Mouse (Mus musculus) CH12.LX (cell line): Measurements from ENCODE around the gene Gns. TPM values are rescaled to one million over a fixed set of nuclear protein-coding genes. Genes with fewer than 3 reads are reported as not detected.

Source experiments
- DNase-seq: peaks from one replicate; pipeline ENCODE4 v3.0.0-alpha.2; 2013; ENCODE audit errors: extremely low read depth
- H3K27ac ChIP-seq: 2 replicates; pipeline ENCODE4 v1.5.1; 2012; ENCODE audit warnings: low read depth, mild to moderate bottlenecking, control low read depth, moderate library complexity; ENCODE audit not compliant: insufficient read depth
- H3K27me3 ChIP-seq: replicated peaks from 2 replicates; pipeline ENCODE3; 2012; ENCODE audit warnings: inconsistent platforms
- H3K36me3 ChIP-seq, 2 experiments: replicated peaks in 1 of 2; 2 replicates each; pipeline versions ENCODE3 to v1.6.1; 2012; ENCODE audit warnings: inconsistent platforms in 1 of 2, low read length in 1 of 2, mild to moderate bottlenecking in 1 of 2, mixed read lengths in 1 of 2, moderate library complexity in 1 of 2; ENCODE audit not compliant: control insufficient read depth in 1 of 2, insufficient read depth in 1 of 2
- H3K4me1 ChIP-seq, 2 experiments: 2 replicates each; pipeline ENCODE4 v1.6.1; 2012; ENCODE audit warnings: inconsistent platforms in 1 of 2, moderate library complexity in 1 of 2; ENCODE audit not compliant: insufficient read depth in 2 of 2, control insufficient read depth in 1 of 2
- H3K4me2 ChIP-seq: 2 replicates; pipeline ENCODE4 v1.6.1; 2012; ENCODE audit warnings: low read depth, mild to moderate bottlenecking, control low read depth; ENCODE audit not compliant: poor library complexity, insufficient read depth, severe bottlenecking
- H3K4me3 ChIP-seq, 3 experiments: fragments of 150-350 bp in 1 of 3; sonication (generic) in 1 of 3; replicated peaks in 1 of 3; 2 replicates each; pipeline versions ENCODE3 to v1.5.1; 2011 to 2012; ENCODE audit warnings: low read depth in 2 of 3, low read length in 2 of 3, mild to moderate bottlenecking in 2 of 3, moderate library complexity in 2 of 3, control low read depth in 1 of 3, improper control_type of control experiment in 1 of 3, inconsistent platforms in 1 of 3, mixed read lengths in 1 of 3; ENCODE audit not compliant: poor library complexity in 1 of 3
- H3K79me2 ChIP-seq: replicated peaks from 2 replicates; pipeline ENCODE4 v1.6.1; 2012; ENCODE audit warnings: mild to moderate bottlenecking, moderate library complexity; ENCODE audit not compliant: control insufficient read depth, poor library complexity, insufficient read depth, severe bottlenecking; ENCODE audit errors: extremely low read depth
- H3K9ac ChIP-seq: 2 replicates; pipeline ENCODE4 v1.6.1; 2012; ENCODE audit warnings: low read depth, mild to moderate bottlenecking, control low read depth, moderate library complexity; ENCODE audit not compliant: insufficient read depth
- H3K9me3 ChIP-seq: replicated peaks from 2 replicates; pipeline ENCODE3; 2012; ENCODE audit warnings: low read length, inconsistent platforms, mixed read lengths
- BHLHE40 ChIP-seq: IDR thresholded peaks from 2 replicates; pipeline ENCODE4 v1.6.1; 2011; ENCODE audit warnings: mild to moderate bottlenecking, low read depth, low read length, improper control_type of control experiment
- CHD1 ChIP-seq: IDR thresholded peaks from 2 replicates; pipeline ENCODE4 v1.6.1; 2012; ENCODE audit warnings: low read depth, low read length, improper control_type of control experiment, inconsistent platforms
- CTCF ChIP-seq, 2 experiments: IDR thresholded peaks in 1 of 2; conservative IDR thresholded peaks in 1 of 2; 2 replicates each; pipeline ENCODE4 v1.5.1; 2011 to 2012; ENCODE audit warnings: low read depth in 2 of 2, low read length in 2 of 2, improper control_type of control experiment in 1 of 2, inconsistent platforms in 1 of 2, mild to moderate bottlenecking in 1 of 2, moderate library complexity in 1 of 2
- E2F4 ChIP-seq: IDR thresholded peaks from 2 replicates; pipeline ENCODE4 v1.6.1; 2011; ENCODE audit warnings: low read depth, low read length, improper control_type of control experiment; ENCODE audit not compliant: insufficient replicate concordance
- ELF1 ChIP-seq: IDR thresholded peaks from 2 replicates; pipeline ENCODE4 v1.6.1; 2014; ENCODE audit warnings: low read depth, mild to moderate bottlenecking, inconsistent platforms, low read length, improper control_type of control experiment
- EP300 ChIP-seq: IDR thresholded peaks from 2 replicates; pipeline ENCODE4 v1.6.1; 2011; ENCODE audit warnings: low read length, improper control_type of control experiment
- ETS1 ChIP-seq: conservative IDR thresholded peaks from 2 replicates; pipeline ENCODE4 v1.6.1; 2012; ENCODE audit warnings: low read depth, mild to moderate bottlenecking, inconsistent platforms, low read length, improper control_type of control experiment, moderate library complexity
- GABPA ChIP-seq: IDR thresholded peaks from 2 replicates; pipeline ENCODE4 v1.6.1; 2012; ENCODE audit warnings: low read depth, low read length, improper control_type of control experiment, inconsistent platforms; ENCODE audit not compliant: insufficient replicate concordance
- HCFC1 ChIP-seq: IDR thresholded peaks from 2 replicates; pipeline ENCODE4 v1.6.1; 2012; ENCODE audit warnings: low read depth, mild to moderate bottlenecking, inconsistent platforms, low read length, improper control_type of control experiment
- IRF4 ChIP-seq: IDR thresholded peaks from 2 replicates; pipeline ENCODE4 v1.6.1; 2014; ENCODE audit warnings: low read depth, mild to moderate bottlenecking, inconsistent platforms, low read length, improper control_type of control experiment
- JUND ChIP-seq: conservative IDR thresholded peaks from 2 replicates; pipeline ENCODE4 v1.6.1; 2011; ENCODE audit warnings: low read depth, low read length, improper control_type of control experiment
- MAFK ChIP-seq: IDR thresholded peaks from 2 replicates; pipeline ENCODE4 v1.6.1; 2011; ENCODE audit warnings: low read length, improper control_type of control experiment; ENCODE audit not compliant: insufficient replicate concordance
- MAX ChIP-seq: IDR thresholded peaks from 2 replicates; pipeline ENCODE4 v1.6.1; 2011; ENCODE audit warnings: low read length, improper control_type of control experiment
- MXI1 ChIP-seq: IDR thresholded peaks from 2 replicates; pipeline ENCODE4 v1.6.1; 2011; ENCODE audit warnings: mild to moderate bottlenecking, low read depth, low read length, improper control_type of control experiment
- NRF1 ChIP-seq: IDR thresholded peaks from 2 replicates; pipeline ENCODE4 v1.6.1; 2014; ENCODE audit warnings: low read depth, mild to moderate bottlenecking, inconsistent platforms, low read length, improper control_type of control experiment, moderate library complexity
- PAX5 ChIP-seq: IDR thresholded peaks from 2 replicates; pipeline ENCODE4 v1.6.1; 2012; ENCODE audit warnings: low read length, inconsistent platforms, mixed read lengths
- POLR2A ChIP-seq: IDR thresholded peaks from 2 replicates; pipeline ENCODE4 v1.6.1; 2011; ENCODE audit warnings: low read depth, mild to moderate bottlenecking, improper control_type of control experiment, low read length
- RCOR1 ChIP-seq: conservative IDR thresholded peaks from 2 replicates; pipeline ENCODE4 v1.6.1; 2012; ENCODE audit warnings: low read depth, mild to moderate bottlenecking, inconsistent platforms, low read length, improper control_type of control experiment
- TBP ChIP-seq: conservative IDR thresholded peaks from 2 replicates; pipeline ENCODE4 v1.6.1; 2011; ENCODE audit warnings: low read depth, low read length, improper control_type of control experiment
- UBTF ChIP-seq: IDR thresholded peaks from 2 replicates; pipeline ENCODE4 v1.6.1; 2012; ENCODE audit warnings: low read depth, mild to moderate bottlenecking, inconsistent platforms, low read length, improper control_type of control experiment, moderate library complexity
- USF1 ChIP-seq: IDR thresholded peaks from 2 replicates; pipeline ENCODE4 v1.6.1; 2014; ENCODE audit warnings: low read depth, mild to moderate bottlenecking, inconsistent platforms, low read length, improper control_type of control experiment
- USF2 ChIP-seq: conservative IDR thresholded peaks from 2 replicates; pipeline ENCODE4 v1.6.1; 2011; ENCODE audit warnings: low read depth, low read length, improper control_type of control experiment
- ZKSCAN1 ChIP-seq: IDR thresholded peaks from 2 replicates; pipeline ENCODE4 v1.6.1; 2012; ENCODE audit warnings: low read depth, inconsistent platforms, low read length, improper control_type of control experiment, borderline replicate concordance
- ZMIZ1 ChIP-seq: IDR thresholded peaks from 2 replicates; pipeline ENCODE4 v1.6.1; 2012; ENCODE audit warnings: low read depth, mild to moderate bottlenecking, inconsistent platforms, low read length, improper control_type of control experiment
- dilution Hi-C: fragments of 300-500 bp; cut with MboI; formaldehyde crosslinking; loops from 2 replicates; pipeline ENCODE4 v1.14.3; 2020; ENCODE audit warnings: low sequenced_read_pairs; ENCODE audit not compliant: extremely low pct_unique_long_range_greater_than_20kb, extremely low pct_ligation_motif_present
- in situ Hi-C: fragments of 300-500 bp; cut with MboI; formaldehyde crosslinking; loops from 3 replicates; pipeline ENCODE4 v1.14.3; 2019; ENCODE audit warnings: low sequenced_read_pairs, low pct_ligation_motif_present, low pct_unique_long_range_greater_than_20kb, mixed read lengths
- polyA plus RNA-seq: library from polyadenylated mRNA; unstranded; fragments of >175 nt; gene quantifications from 2 replicates; pipeline ENCODE4 v1.2.1, GENCODE M21; 2012; ENCODE audit warnings: low read depth; ENCODE audit not compliant: insufficient read length
- total RNA-seq, 2 experiments: library from RNA; depleted of rRNA; stranded (reverse); fragments of 300-350 nt in 1 of 2; fragments of >200 nt in 1 of 2; gene quantifications; 2 replicates each; pipeline ENCODE4 v1.2.3; 2012 to 2014

The Gns gene
- total and polyA plus RNA-seq, 3 experiments, result 28.7 to 104 (median 58.2) TPM

DNA sequence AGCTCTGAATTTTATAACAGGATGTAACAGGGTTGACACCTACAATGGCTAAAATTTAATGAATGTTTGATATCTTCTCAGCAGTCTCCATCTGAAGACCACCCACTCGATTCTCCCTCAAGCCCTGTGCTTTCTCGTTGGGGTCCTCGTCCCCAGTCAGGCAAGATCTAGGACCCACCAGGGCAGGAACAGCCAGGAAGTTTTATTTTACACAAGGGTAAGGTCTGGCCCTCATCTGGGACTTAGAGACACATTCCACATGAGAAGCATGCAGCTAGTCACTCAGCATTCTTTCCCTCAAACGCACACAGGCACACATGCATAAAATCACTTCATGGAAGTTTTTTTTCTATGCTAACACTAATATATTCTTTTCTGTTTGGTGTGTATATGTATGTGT is 71.8 kb downstream of the Gns start:
- peaks cover 0 to 5% of the 10 kb centered on the region in 2 experiments for H3K36me3 ChIP-seq
- H3K4me3 ChIP-seq, result no peak overlapping the region
- no peak for TF ChIP-seq TBP
- no peak for TF ChIP-seq ELF1
- no peak for TF ChIP-seq ZKSCAN1
- TF ChIP-seq CHD1, result no peak
- no peak for TF ChIP-seq USF2
- TF ChIP-seq MAFK, result no peak
- no peak for TF ChIP-seq EP300
- no peak for TF ChIP-seq IRF4
- H3K27ac ChIP-seq, result no peak overlapping the region
- peaks cover 12% of the 10 kb centered on the region in 2 experiments for H3K4me1 ChIP-seq
- no peak for DNase-seq
- no peak overlapping the region for H3K4me2 ChIP-seq
- in situ Hi-C loops (no loop called here), dilution Hi-C loops (no loop called here)
- no peaks in the 10 kb centered on the region for H3K9me3 ChIP-seq
- no peaks in the 10 kb centered on the region for H3K27me3 ChIP-seq
- no peaks in the 10 kb centered on the region for H3K79me2 ChIP-seq
- H3K9ac ChIP-seq, result no peak overlapping the region

DNA sequence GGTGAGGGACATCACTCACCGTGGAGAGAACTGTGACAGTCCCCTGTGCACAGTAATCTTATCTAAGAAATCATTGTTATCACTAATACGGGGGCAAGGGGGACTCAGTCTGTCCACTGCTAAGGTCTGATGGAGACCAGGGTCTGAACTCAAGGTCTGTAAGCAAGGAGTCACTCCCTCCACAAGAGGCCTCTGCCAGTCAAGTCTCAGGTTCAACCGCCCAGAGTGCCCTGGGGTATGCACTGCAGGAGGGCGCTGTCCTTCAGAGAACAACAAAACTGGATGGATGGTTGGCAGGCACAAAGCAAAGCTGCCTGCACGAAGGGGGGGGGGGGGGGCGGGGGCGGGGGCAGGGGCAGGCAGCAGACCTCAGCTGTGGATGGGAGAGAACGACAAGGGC is 73.2 kb downstream of the Gns start:
- H3K79me2 ChIP-seq, result no peaks in the 10 kb centered on the region
- no peak for DNase-seq
- H3K27me3 ChIP-seq, result no peaks in the 10 kb centered on the region

More for the DNA sequence above, 73.2 kb downstream of the Gns start:
- TF ChIP-seq HCFC1 (no peak), USF1 (no peak), MAX (no peak), CHD1 (no peak), MXI1 (no peak), BHLHE40 (no peak), USF2 (no peak), RCOR1 (no peak), NRF1 (no peak), CTCF (conservative IDR thresholded peaks at IDR 0.05 in 1 of 2, IDR thresholded peaks at IDR 0.05 in 1 of 2; ENCODE audit: low read depth in 2 of 2, low read length in 2 of 2) (no peak), E2F4 (no peak), PAX5 (no peak), ZKSCAN1 (no peak), ETS1 (no peak), POLR2A (no peak), UBTF (no peak), ZMIZ1 (no peak), ELF1 (no peak), GABPA (no peak), JUND (no peak)
- dilution Hi-C loops, result no loop called here
- no peak overlapping the region for H3K4me3 ChIP-seq
- no peak overlapping the region for H3K4me2 ChIP-seq
- H3K4me1 ChIP-seq, result peaks cover 10 to 12% of the 10 kb centered on the region in 2 experiments
- no peaks in the 10 kb centered on the region for H3K9me3 ChIP-seq
- in situ Hi-C loops, result no loop called here
- H3K36me3 ChIP-seq, result peaks cover 0 to 5% of the 10 kb centered on the region in 2 experiments
- no peak overlapping the region for H3K27ac ChIP-seq
- no peak overlapping the region for H3K9ac ChIP-seq
